Mouse (Mus musculus) liver, embryonic 18 days (tissue): Measurements from ENCODE around the gene Hrh2. TPM values are rescaled to one million over a fixed set of nuclear protein-coding genes. Genes with fewer than 3 reads are reported as not detected.

Source experiments
- polyA plus RNA-seq: library from polyadenylated mRNA; depleted of rRNA; stranded (reverse); fragments of >200 nt; gene quantifications from 2 replicates; pipeline ENCODE4 v1.2.3, GENCODE M21; 2012; rRNA removed

Hrh2 gene
- 0.34 and 0.40 TPM in 2 replicates for polyA plus RNA-seq

GRCm38 (mm10) chr13:54192021-54192481 is at the start of gene Hrh2:
TSS of gene Hrh2 (plus strand) at chr13:54192129.

Other genes starting within 250 kb of the Hrh2 start
- not detected in 2 replicates for gene Drd1, start 136.4 kb upstream of the Hrh2 start, polyA plus RNA-seq
- gene Sfxn1, start 120.3 kb upstream of the Hrh2 start, polyA plus RNA-seq = 28.5 and 29.7 TPM in 2 replicates
- gene Cplx2, start 179.2 kb downstream of the Hrh2 start, polyA plus RNA-seq = 2.3 TPM in 2 replicates